Mouse (Mus musculus) right cerebral cortex, postnatal 14 days (tissue): ENCODE measurements around the gene Thbd.
A peak's percentile ranks its signal among the peaks of the same experiment; 100 is the strongest.

Source experiments
- DNase-seq: peaks from one replicate; pipeline ENCODE4 v3.0.0; 2022

The Thbd gene

GRCm38 (mm10) chr2:148421112-148421511 lies 13.1 kb upstream of the Thbd start:
- DNase-seq, result no peak

GRCm38 (mm10) chr2:148419776-148420175 lies 11.8 kb upstream of the Thbd start:
- DNase-seq, result no peak

- no peak for DNase-seq
These were observed 11.2 kb upstream of the Thbd start for GRCm38 (mm10) chr2:148419151-148419550.

- no peak for DNase-seq
These were observed 1.8 kb upstream of the Thbd start for GRCm38 (mm10) chr2:148409821-148410220.

GRCm38 (mm10) chr2:148409141-148409540 lies 1.2 kb upstream of the Thbd start:
- peak; percentile 65 for DNase-seq

GRCm38 (mm10) chr2:148408761-148409120 lies 753 bp upstream of the Thbd start:
- no peak for DNase-seq

- no peak for DNase-seq
These were observed 768 bp downstream of the Thbd start for GRCm38 (mm10) chr2:148406971-148407869.

GRCm38 (mm10) chr2:148406160-148406970 lies 1.6 kb downstream of the Thbd start:
- peak; percentile 45 for DNase-seq

GRCm38 (mm10) chr2:148404906-148405305 lies 3.1 kb downstream of the Thbd start:
- DNase-seq, result no peak

- DNase-seq, result no peak
These were observed 5.8 kb downstream of the Thbd start for GRCm38 (mm10) chr2:148402227-148402626.

GRCm38 (mm10) chr2:148398901-148399685 lies 8.9 kb downstream of the Thbd start:
- no peak for DNase-seq

- DNase-seq, result no peak
These were observed 10.2 kb downstream of the Thbd start for GRCm38 (mm10) chr2:148397784-148398100.

- no peak for DNase-seq
These were observed 10.8 kb downstream of the Thbd start for GRCm38 (mm10) chr2:148397015-148397783.

- DNase-seq, result no peak
These were observed 11.8 kb downstream of the Thbd start for GRCm38 (mm10) chr2:148396209-148396608.

GRCm38 (mm10) chr2:148395131-148396051 lies 12.6 kb downstream of the Thbd start, which contains the start of gene Sstr4:
TSS of gene Sstr4 (plus strand) at chr2:148395344.
- DNase-seq, result peak; percentile 63

GRCm38 (mm10) chr2:148393846-148394245 lies 14.1 kb downstream of the Thbd start:
- no peak for DNase-seq

- DNase-seq, result no peak
These were observed 14.8 kb downstream of the Thbd start for GRCm38 (mm10) chr2:148393149-148393548.

GRCm38 (mm10) chr2:148387652-148388581 lies 20.1 kb downstream of the Thbd start:
- DNase-seq, result no peak

GRCm38 (mm10) chr2:148386927-148387326 lies 21.1 kb downstream of the Thbd start:
- DNase-seq, result no peak

- no peak for DNase-seq
These were observed 21.5 kb downstream of the Thbd start for GRCm38 (mm10) chr2:148386476-148386875.
